Mouse (Mus musculus) embryonic stem cell, embryonic (primary cell): ENCODE measurements around the gene Clip2.

Source experiments
- CTCF ChIA-PET, 4 experiments: fragments of 300-600 bp in 2 of 4; fragments of 350-600 bp in 2 of 4; sonication (Branson Sonifier 250); formaldehyde crosslinking; loops; one replicate each; lab custom pipeline; 2022; ENCODE audit warnings: inconsistent platforms in 2 of 4; lab: Charles Lee
- POLR2A ChIA-PET, 4 experiments: fragments of 300-600 bp in 2 of 4; fragments of 350-600 bp in 2 of 4; sonication (Branson Sonifier 250); formaldehyde crosslinking; loops; one replicate each; lab custom pipeline; 2022; ENCODE audit warnings: antibody characterized with exemption in 4 of 4, inconsistent platforms in 1 of 4; lab: Charles Lee

Gene Clip2

DNA sequence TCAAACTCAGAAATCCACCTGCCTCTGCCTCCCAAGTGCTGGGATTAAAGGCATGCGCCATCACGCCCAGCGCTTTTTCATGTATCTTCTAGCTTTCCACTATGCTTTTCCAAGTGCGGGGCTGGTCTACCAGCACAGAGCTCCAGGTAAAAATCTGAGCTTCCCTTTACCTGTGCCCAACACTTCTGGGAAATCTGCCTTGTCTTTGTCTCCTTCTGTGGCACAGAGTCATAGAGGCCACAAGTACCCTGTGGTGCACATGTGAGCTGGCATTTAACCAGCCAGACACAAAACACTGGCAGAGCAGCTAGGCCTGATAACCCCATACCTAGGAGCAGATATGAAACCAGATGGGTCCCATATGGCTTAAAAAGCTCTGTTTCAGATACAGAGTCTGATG, 59.3 kb downstream of the Clip2 start:
- CTCF ChIA-PET, result interaction anchor here (0.6 to 7.2 kb wide), 52 partner anchors 8 to 414 kb away, joined by 3 to 109 read pairs (median 6); partner anchors contain the start of genes Clip2 (in 2 of the 4), Limk1 (in 2 of the 4) and Lat2 (in 1 of the 4)
- POLR2A ChIA-PET, result interaction anchor here in 1 of 4 experiments (0.6 to 2.8 kb wide), 6 partner anchors 9 to 158 kb away, joined by 3 to 11 read pairs (median 6); no protein-coding TSS in a partner anchor

DNA sequence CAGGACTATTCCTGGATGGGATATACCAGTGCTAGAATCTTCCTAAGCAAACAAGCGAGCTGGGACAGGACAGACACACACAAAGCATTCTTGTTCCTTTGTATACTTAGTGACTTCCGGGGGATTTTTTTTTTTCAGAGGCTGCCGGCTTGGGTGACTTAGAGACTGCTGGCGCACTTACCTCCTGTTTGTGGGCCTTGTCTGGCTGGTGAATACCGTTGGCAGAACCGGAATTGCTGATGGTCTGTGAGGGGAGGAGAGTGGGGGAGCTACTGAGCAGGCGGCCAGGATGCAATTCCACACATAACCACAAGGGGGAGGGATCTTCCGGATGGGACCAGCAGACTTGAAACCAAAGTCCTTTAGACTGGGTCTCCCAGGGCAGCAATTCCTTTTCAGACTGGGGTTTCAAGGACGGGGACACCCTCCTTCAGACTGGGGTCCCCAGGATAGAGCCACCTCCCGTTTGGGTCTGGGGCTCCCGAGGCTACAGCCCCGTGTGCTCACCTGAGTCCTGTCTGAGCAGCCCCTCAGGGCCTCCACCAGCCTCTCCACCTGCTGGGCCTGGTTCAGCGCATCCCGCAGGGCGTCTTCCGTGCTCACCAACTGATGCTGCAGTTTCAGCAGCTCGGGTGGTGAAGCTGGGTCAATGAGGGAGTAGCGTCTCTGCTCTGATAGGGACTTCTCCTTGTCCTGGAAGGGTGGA, 60.4 kb downstream of the Clip2 start:
- ChIA-PET CTCF (interaction anchor here (0.5 to 7.2 kb wide), 127 partner anchors 8 to 1422 kb away, joined by 3 to 109 read pairs (median 4); partner anchors contain the start of genes Abhd11 (in 1 of the 4), Clip2 (in 1 of the 4), Eif4h (in 1 of the 4) and Lat2 (in 1 of the 4)), POLR2A (interaction anchor here (0.7 to 2.8 kb wide), 20 partner anchors 8 to 517 kb away, joined by 3 to 11 read pairs (median 3); partner anchors contain the start of genes Abhd11 (in 1 of the 4) and Gtf2i (in 1 of the 4))

DNA sequence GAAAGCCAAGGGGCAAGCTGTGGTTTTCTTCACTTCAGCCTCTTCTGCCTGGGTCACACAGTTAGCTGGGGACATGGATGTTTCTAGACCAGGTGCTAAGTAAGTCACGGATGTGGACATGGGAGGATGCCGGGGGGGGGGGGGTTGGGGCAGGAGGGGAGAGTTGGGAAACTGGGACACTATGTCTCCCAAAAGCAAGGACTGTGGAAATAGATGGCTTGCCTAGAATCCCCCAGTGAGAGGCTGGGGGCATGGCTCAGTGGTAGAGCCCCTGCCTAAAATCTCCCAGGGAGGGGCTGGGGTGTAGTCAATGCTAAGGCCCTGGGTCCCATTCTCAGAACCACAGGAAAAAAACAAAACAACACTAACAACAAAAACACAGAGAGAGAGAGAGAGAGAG, 61.0 kb downstream of the Clip2 start:
- CTCF ChIA-PET, result interaction anchor here (0.5 to 7.2 kb wide), 105 partner anchors 9 to 1422 kb away, joined by 3 to 109 read pairs (median 4); partner anchors contain the start of genes Abhd11 (in 1 of the 4), Cldn3 (in 1 of the 4), Clip2 (in 1 of the 4) and Eif4h (in 1 of the 4)
- POLR2A ChIA-PET, result interaction anchor here (0.6 to 2.8 kb wide), 15 partner anchors 9 to 318 kb away, joined by 3 to 11 read pairs (median 3); partner anchors contain the start of gene Gtf2i (in 1 of the 4)

DNA sequence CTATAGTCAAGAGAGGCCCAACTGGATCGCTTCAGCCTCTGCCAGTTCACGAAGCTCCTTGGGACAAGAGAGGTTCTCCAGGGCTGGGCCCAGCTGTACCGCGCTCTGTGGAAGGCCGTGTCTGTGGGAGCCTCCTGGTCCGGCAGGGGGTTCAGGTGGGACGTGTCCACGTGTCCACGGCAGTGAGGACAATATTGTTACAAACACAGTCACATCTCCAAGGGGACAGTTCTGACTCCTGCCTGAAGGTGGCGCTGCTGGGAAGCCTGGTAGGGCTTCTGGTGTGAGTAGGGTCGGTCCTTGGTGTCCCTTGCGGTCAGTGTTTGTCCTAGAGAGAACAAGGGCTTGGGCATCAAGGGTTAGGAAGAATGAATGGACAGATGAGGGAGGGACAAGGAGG, 61.8 kb downstream of the Clip2 start:
- POLR2A ChIA-PET, result interaction anchor here in 3 of 4 experiments (0.6 to 2.8 kb wide), 8 partner anchors 12 to 288 kb away, joined by 3 to 11 read pairs (median 4); no protein-coding TSS in a partner anchor
- CTCF ChIA-PET, result interaction anchor here (0.6 to 7.2 kb wide), 55 partner anchors 11 to 525 kb away, joined by 3 to 109 read pairs (median 6); partner anchors contain the start of genes Cldn3 (in 1 of the 4) and Rcc1l (in 1 of the 4)

DNA sequence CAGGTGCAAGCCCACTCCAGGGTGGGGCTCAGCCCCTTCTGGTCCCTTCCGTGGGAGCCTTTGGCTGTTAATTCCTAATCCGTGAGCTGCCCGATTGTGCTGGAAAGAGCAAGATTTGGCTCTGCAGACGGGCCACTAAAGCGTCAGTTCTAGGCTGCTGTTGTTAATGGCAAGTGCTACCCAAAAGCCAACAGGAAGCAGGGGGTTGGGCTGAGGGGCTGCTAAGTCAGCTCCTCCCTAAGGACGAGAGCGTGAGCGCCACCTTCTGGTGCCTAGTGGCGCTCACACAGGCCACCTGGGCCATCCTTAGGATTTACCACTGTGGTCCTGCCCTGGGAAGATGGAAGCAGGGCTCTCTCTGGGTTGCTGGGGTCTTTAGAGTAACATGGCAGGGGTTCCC, 62.7 kb downstream of the Clip2 start:
- POLR2A ChIA-PET, result interaction anchor here (0.5 to 1.6 kb wide), 26 partner anchors 15 to 314 kb away, joined by 3 to 9 read pairs (median 3); partner anchors contain the start of genes Eif4h (in 1 of the 4) and Limk1 (in 1 of the 4)
- CTCF ChIA-PET, result interaction anchor here (0.6 to 7.2 kb wide), 137 partner anchors 9 to 759 kb away, joined by 3 to 109 read pairs (median 4); partner anchors contain the start of genes Gtf2i (in 1 of the 4), Gtf2ird1 (in 1 of the 4), Lat2 (in 1 of the 4) and Limk1 (in 1 of the 4)

DNA sequence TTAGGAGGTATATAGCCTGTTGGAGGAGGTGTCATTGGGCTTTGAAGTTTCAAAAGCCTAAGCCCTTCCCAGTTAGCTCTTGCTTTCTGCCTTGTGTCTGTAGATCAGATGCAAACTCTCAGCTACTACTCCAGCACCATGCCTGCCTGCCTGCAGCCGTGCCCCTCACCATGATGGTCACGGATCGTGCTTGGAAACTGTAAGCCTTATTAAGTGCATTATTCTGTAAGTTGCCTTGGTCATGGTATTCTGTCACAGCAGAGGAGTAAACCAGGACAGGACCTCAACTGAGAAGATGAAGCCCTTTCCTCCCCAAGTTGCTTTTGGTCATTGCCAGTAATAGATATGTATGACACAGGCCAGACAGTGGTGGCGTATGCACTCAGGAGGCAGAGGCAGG, 63.6 kb downstream of the Clip2 start:
- POLR2A ChIA-PET, result interaction anchor here in 3 of 4 experiments (0.6 to 1.4 kb wide), 7 partner anchors 11 to 310 kb away, joined by 3 to 9 read pairs (median 4); no protein-coding TSS in a partner anchor
- CTCF ChIA-PET, result interaction anchor here (0.6 to 7.2 kb wide), 25 partner anchors 11 to 1062 kb away, joined by 3 to 109 read pairs (median 6); no protein-coding TSS in a partner anchor

DNA sequence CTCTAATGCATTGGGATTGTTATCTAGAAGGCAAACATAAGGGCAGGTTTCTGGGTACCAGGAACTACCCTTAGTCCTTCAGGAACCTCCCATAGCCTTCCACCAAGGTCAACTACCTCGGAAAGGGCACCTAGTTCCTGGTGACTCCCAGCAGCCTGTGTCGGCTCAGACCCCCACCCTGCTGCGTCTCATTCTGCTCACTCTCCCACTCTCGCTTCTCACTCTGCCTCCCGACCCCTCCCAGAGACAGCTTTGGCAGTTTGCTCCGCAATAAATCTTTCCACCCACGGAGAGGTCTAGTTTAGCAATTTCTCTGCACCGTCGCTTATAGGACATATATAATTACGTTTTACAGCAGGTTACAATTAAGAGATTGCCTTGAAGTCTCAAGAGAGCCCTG, 64.2 kb downstream of the Clip2 start:
- ChIA-PET CTCF (interaction anchor here in 3 of 4 experiments (0.8 to 7.2 kb wide), 5 partner anchors 13 to 395 kb away, joined by 3 to 109 read pairs (median 4); no protein-coding TSS in a partner anchor), POLR2A (interaction anchor here in 2 of 4 experiments (0.7 to 1.2 kb wide), 2 partner anchors 12 to 133 kb away, joined by 3 to 6 read pairs; no protein-coding TSS in a partner anchor)

DNA sequence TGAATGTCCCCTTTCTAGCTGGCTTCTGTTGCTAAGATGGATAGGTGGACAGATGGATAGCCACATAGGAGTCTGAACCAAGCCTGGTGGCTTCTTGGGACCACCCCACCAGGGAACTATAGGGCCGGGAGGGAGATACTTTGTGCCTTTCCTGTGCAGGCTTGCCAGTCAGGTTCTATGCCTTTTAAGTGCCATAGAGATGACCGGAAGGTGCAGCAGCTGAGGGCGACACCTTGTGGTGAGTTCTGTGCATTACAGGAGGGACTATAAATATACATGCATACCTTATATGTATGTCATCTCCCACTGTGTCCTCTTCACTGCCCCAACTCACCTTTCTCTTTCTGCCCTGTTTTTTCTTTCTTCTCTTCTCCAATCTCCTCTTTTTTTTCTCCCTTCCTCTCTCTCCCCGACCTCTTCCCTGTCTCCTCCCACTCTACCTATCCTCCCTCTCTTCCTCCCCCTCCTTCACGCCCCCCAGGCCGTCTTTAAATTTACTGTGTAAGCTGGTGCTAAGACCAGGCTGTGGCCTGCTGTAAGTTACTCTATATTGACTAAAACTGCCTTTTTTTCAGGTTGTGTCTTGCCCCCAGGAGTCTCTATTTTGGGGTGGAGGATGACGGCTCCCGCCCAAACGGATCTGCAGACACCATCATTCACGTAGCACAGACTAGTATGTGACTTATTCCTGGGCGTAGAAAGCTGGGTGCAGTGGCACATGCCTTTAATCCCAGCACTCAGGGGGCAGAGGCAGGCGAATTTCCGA, 66.2 kb downstream of the Clip2 start:
- ChIA-PET POLR2A (interaction anchor here in 3 of 4 experiments (0.6 to 1.6 kb wide), 4 partner anchors 14 to 387 kb away, joined by 3 to 8 read pairs (median 4); partner anchors contain the start of gene Castor2 (in 1 of the 3)), CTCF (interaction anchor here (0.5 to 2.0 kb wide), 31 partner anchors 8 to 1456 kb away, joined by 3 to 23 read pairs (median 3); no protein-coding TSS in a partner anchor)

DNA sequence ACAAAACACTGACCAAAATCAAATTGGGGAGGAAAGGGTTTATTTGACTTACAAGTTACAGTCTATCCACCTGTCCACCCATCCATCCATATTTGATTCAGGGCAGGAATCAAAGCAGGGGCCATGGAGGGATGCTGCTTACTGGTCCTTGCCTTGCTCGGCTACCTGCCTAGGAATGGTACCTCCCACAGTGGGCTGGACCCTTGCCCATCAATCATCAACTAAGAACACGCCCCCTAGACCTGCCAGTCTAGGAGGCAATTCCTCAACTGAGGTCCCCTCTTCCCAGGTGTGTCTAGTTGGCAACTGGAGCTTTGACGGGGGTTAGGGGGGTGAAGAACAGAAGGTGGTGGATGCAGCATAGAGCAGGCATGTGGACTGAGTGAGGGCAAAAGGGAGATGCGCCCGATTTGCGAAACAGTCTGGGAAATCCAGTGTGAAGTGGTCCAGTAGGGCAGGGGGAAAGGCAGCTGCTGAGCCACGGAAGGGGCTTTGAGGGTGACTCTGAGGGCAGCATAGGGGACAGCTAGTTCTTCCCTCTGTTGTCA, 67.0 kb downstream of the Clip2 start:
- POLR2A ChIA-PET, result interaction anchor here in 2 of 4 experiments (0.8 to 1.6 kb wide), 2 partner anchors 33 to 386 kb away, joined by 3 to 4 read pairs; partner anchors contain the start of gene Castor2 (in 1 of the 2)
- CTCF ChIA-PET, result interaction anchor here (0.6 to 2.0 kb wide), 26 partner anchors 9 to 1455 kb away, joined by 3 to 23 read pairs (median 3); no protein-coding TSS in a partner anchor

DNA sequence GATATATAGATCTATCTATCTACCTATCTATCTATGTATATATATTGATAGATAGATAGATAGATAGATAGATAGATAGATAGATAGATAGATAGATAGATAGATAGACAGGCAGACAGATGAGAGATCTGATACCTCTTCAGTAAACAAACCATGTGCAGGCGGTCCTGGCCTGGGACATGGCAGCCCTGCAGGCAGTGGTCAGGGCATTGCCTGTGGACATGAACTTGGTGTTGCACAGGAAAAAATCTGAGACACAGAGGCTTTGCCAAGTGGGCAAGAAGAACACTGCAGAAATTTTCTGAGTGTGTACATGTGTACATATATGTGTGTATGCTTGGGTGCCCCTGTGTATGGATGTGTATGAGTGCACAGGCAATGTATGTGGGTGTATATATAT, 68.9 kb downstream of the Clip2 start:
- POLR2A ChIA-PET, result no interaction called here
- CTCF ChIA-PET, result no interaction called here

DNA sequence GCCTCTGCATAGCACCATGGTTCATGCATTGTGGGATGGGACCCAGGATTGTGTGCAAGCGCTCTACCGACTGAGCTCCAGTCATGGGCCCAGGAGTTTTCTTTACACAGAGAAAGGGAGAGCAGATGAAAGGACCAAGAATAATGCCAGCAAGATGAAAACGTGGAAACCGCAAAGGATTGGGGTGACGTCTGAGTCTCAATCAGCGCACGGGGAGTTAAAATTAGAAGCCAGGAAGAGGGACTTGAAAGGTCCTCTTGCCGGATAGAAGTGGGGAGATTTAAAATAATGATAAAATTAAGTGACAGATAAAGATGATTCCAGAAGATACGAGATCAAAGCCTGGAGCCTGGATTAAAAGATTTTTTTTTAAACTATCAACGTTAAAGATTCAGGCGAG, 69.9 kb downstream of the Clip2 start:
- CTCF ChIA-PET, result interaction anchor here in 2 of 4 experiments (0.6 to 0.7 kb wide), 2 partner anchors 117 to 226 kb away, joined by 3 to 4 read pairs; no protein-coding TSS in a partner anchor
- POLR2A ChIA-PET, result no interaction called here

DNA sequence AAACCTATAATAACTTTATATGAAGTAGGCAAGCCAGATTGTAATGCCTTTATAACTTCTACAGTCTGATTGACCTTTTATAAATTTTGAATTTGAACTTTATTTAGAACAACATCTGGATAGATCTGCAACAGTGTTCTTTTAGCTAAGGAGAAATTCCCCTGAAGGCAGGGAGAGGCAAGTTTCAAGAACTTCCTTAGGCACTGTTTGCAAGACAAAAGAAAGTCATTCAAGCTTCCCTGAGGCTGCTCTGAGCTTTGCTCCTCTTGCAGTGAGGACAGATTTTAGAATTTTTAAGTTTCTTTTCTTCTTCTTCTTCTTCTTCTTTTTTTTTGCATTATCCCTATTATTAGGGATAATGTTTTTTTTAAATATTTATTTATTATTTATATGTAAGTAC, 73.3 kb downstream of the Clip2 start:
- CTCF ChIA-PET, result interaction anchor here (0.6 to 1.4 kb wide), 6 partner anchors 11 to 104 kb away, joined by 3 to 6 read pairs (median 3); no protein-coding TSS in a partner anchor
- POLR2A ChIA-PET, result interaction anchor here in 2 of 4 experiments (0.6 to 1.6 kb wide), 3 partner anchors 23 to 177 kb away, joined by 3 read pairs; no protein-coding TSS in a partner anchor

DNA sequence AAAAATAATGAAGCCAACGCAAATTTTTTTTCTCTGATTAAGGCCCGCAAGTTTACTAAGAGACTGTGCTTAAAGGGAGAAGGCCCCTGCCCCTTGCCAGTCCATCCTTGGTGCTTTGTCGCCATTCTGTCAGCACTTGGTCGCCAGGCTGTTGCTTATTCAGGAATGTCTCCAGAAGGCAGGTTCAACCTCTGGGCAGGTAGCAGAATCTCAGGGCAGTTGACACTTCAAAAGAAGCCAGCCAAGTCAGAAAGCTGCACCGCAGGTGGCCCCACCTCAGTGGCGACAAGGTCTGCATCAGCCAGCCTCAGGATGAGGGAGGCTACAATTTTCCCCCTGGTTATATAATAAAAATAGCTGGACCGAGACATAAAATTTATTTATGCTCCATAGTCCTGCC, 76.5 kb downstream of the Clip2 start:
- ChIA-PET POLR2A (interaction anchor here in 3 of 4 experiments (0.5 to 1.9 kb wide), 4 partner anchors 19 to 287 kb away, joined by 3 to 4 read pairs (median 3); partner anchors contain the start of gene Gtf2ird1 (in 2 of the 3)), CTCF (interaction anchor here in 3 of 4 experiments (0.8 to 3.7 kb wide), 5 partner anchors 16 to 91 kb away, joined by 3 to 21 read pairs (median 4); no protein-coding TSS in a partner anchor)

DNA sequence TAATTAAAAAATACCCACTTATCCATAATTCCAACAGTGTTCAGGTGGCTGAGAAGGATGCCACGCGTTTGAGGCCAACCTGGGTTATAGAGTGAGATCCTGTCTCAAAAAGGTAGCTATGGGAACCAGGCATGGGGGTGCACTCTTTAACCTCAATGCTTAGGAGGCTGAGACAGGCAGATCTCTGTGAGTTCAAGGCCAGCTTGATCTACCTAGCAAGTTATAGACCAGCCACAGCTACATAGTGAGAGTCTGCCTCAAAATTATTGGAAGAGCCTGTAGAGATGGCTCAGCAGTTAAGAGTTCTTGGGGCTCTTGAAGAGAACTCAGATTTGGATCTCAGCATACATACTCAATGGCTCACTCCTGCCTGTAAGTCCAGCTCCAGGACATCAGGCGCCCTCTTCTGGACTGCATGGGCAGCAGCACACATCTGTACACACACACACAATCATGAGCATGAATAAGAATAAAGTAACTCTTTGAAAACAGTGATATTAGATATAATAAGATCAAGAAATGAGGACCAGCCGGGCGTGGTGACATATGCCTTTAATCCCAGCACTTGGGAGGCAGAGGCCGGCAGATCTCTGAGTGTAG, 77.1 kb downstream of the Clip2 start:
- POLR2A ChIA-PET, result interaction anchor here in 3 of 4 experiments (0.5 to 1.9 kb wide), 7 partner anchors 19 to 287 kb away, joined by 3 to 6 read pairs (median 4); partner anchors contain the start of gene Gtf2ird1 (in 2 of the 3)

DNA sequence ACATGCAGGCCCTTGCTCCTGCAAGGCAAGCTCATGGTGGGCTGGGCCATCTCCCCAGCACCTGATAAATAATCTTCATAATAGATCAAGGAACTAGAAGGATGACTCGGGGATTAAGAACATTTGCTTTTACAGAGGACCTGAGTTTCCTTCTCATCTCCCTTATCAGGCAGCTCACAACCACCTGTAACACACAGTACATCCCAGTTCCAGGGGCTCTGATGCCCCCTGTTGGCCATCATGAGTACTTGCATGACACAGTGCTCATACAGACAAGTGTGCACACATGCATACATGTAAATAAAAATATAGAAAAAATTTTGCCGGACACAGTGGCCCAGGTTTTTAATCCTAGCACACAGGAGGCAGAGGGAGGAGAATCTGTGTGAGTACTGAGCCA, 78.3 kb downstream of the Clip2 start:
- POLR2A ChIA-PET, result interaction anchor here in 2 of 4 experiments (0.6 to 1.0 kb wide), 3 partner anchors 89 to 511 kb away, joined by 3 read pairs; no protein-coding TSS in a partner anchor
- CTCF ChIA-PET, result interaction anchor here (0.6 to 3.7 kb wide), 24 partner anchors 10 to 538 kb away, joined by 3 to 21 read pairs (median 4); no protein-coding TSS in a partner anchor

More for the DNA sequence above, 77.1 kb downstream of the Clip2 start:
- CTCF ChIA-PET, result interaction anchor here in 3 of 4 experiments (0.9 to 3.7 kb wide), 9 partner anchors 14 to 102 kb away, joined by 3 to 21 read pairs (median 8); no protein-coding TSS in a partner anchor
